Mouse (Mus musculus) frontal cortex, postnatal 36 days (tissue): ENCODE results near the gene Zcchc24.
"Not testable (repeated sequence)": the region's sequence is repeated elsewhere in the genome, so short reads cannot be mapped to it uniquely, and the experiment has no call there.

ENCODE experiments used
- DNase-seq, 2 experiments: peaks; one replicate each; pipeline ENCODE4 v3.0.0; 2022; ENCODE audit warnings: low spot score in 2 of 2

Zcchc24 gene

DNA sequence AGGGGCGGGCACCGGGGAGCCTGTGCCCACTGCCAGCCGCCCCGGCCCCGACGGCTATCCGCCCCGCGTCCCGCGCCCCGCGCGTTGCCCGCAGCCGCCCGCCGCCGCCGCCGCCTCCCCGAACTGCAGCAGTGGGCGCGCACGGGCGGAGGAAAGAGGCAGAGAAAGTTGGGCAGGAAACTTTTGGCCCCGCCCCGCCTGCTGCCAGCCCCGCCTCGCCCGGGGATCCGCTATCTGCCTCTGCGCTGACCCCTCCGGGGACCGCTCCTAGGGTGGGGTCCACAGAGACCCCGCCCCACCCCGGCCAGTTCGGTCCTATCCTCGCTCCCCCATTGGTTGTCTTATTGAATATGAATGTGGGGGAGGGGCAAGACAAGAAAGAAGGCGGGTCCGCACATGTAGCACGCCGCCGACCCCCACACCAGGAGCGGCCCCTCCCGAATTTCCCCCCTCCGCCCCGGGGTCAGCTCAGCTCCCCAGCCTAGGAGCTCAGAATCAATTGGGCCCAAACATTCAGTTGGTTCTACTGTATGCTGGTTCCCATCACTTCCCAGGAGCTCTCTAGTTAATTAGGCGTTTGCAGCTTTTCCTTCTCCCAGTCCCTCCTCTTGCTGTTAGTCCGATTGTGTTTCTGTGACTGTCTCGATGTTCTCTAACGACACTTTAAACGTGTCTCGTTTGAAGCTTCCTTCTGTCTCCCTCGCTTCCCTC is at the start of gene Zcchc24:
TSS of gene Zcchc24 (minus strand) at position 125 of the 711 bp plus-strand sequence.
- peak; percentile 70 to 75 for DNase-seq

DNA sequence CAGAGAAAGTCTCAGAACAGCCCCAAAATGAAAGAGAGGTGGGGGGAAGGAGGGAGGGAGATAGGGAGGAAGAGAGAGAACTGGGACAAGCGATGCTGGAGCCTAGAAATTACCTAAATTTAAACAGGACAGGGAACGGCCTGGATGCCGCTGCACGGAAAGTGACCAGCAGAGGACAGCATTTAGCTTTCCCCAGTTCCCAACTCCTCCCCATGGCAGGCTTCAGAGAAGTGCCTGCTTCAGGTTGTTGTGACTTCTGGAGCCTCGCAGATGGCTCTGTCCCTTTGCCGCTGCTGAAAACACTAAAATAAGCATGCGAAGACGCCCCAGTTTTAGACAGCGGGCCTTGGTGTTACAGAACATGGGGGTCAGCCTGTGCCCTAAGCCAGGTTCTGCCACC is 47.6 kb upstream of the Zcchc24 start:
- DNase-seq = peak; percentile 60 to 70

DNA sequence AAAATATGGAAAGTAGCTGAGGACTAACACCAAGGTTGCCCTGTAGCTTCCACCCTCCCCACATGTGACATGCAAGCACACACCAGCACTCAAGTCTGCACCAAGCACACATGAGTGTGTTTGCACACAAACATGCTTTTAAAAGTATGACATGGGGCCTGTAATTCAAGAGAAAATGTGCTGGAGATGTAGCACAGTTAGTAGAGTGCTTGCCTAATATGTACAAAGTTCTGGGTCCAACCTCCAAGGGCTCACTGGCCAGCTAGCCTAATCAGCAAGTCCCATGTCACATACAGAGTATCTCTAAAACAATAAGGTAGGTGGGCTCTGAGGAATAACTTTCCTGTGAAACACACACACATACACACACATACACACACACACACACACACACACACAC is 45.3 kb upstream of the Zcchc24 start:
- DNase-seq = no peak

DNA sequence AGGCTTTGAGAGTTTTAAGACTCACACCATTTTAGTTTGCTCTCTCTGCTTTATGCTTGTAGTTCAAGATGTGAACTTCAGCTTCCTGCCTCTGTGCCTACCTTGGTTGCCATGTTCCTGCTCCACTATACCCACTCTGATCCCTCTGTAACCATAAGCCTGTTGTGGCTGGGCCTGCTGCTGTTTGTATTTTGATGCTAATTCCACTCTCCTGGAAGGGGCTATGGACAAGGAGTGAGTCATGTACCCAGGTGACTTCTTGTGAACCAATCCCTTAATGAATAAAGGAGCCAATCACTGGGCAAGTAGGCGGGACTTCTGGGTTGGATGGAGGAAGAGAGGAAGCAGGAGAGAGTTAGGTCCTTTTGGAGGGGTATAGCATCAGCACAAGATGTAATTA is 42.2 kb upstream of the Zcchc24 start:
- not testable (repeated sequence) for DNase-seq

DNA sequence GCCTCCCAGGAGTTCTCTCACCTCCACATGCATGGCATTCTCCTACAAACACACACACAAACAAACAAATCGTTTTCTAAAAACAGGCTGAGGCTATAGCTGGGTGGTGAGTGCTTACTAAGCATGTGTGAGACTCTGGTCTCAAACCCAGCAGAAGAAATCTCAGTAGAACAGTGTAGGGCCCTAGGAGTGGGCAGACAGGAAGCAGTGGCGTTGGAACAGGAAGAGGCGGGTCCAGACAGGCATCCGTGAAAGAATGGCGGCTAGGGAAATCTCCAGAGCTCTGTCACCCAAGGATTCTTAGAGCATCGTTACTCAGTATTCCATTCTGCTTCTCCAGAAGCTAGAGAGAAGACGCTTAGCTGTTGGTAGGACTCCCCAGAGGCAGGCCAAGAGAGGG is 37.7 kb upstream of the Zcchc24 start:
- DNase-seq = no peak

DNA sequence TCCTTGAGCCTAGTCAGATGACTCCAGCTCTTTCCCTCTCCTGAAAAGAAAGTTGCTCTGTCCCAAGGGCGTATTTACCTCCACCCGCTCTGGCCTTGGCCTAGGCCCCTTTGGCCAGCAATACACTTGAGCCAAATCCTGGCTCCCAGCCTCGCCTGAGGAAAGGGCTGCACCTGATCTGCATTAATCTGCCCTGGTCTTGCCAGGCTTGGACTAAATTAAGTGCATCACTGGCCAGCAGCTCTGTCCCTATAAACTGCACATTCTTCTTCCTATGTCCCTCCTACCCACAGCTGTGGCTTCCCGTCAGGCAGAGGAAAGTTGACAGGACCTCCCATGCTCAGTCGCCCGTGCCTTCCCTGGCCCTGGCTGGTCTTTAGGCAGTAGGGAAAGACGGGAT is 37.0 kb upstream of the Zcchc24 start:
- DNase-seq = peak; percentile 29 to 31

DNA sequence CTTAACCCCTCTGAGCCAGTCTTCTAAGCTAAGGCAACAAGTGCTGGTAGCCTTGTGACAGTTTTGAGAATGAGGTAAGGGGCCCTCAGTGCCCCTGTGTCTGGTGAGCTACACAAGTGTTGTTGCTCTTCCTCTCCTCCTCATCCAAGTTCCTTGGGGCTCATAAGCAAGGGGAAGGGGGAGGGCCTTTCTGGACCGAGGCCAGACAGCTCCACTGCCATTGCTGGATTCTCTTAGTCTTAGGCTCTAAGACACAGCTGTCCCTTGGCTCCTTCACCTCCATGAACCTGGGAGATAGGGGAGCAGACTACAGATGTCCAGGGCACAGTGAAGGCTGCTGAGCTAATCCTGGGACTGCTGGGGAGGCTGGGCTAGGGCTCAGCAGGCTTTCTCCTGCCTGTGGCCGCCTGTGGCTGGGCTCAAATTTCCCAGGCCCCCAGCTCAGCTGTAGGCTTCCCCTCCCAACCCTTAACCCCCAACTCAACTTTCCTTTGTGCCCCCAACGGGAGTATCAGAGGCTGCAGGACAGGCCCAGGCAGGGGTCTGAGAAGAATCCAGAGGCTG is 34.5 kb upstream of the Zcchc24 start:
- DNase-seq = no peak

DNA sequence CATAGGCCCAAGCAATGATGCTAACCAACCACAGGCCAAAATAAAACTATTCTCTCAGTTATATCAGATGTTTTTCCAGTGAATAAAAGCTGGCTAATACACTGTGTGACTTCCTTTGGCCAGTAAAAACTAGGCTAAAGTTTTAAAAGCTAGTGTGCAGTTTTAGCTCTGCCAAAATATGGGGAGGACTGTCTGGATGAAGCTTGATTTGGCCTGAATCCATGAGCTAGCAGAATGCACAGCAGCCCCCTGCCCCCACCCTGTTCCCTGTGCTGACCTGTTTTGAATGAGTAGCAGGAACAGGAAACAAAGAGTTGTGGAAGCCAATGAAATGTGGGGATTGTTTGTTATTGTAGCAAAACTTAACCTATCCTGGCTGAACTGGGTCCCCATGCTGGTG is 33.7 kb upstream of the Zcchc24 start:
- DNase-seq = no peak

DNA sequence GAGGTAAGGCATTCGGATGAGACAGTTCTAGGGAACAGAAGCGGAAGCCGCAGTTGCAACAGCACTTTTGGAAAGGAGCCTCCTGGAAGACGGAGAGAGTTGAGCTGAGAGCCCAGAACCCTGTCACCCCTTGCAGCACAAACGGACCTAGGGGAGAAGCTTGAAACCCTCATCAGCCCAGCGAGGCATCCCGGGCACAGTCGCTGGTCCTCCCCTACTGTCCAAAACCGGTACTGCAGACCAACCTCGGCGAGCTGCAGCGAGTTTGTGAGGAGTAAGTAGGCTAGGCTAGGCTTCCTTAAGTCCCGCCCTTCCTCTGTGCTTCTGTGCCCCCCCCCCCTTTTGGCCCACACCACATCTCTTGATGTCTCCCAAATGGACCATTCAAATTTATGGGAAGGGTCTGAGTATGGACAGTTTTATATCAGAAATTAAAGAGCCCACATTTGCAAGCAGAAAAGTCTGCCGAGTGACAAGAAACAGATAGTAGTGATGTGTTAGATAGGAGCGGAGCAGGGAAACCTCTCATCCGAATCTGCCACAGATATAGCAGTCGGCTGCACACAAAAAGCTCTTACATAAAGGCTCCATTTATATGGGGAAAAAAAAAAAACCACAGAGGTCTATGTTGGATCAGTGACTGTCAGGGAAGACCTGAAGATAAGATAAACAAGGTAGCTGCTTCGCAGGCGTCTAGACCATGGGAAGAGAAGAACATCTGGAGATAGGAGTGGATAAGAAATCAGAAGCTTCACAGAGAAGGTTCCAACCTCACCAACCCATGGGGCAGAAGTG is 31.5 kb upstream of the Zcchc24 start:
- DNase-seq = peak; percentile 83 to 87

DNA sequence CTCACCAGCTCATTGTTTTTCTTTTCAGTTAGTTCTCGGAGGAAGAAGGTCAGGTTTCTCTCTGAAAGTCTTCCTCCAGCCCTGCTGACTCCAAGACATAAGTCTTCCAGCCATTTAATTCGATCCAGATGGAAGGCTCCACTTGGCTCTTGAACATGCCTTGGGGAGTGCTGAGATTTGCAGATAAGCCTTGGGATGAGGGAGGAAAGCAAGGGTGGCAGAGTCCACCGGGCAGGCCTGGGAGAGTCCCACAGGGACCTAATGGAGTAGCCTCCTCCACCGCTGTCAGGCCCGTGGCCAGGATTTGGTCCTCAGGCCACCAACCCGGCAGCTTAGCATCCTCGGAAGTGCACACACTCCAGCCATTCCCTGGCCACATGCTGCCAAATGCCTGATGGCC is 27.8 kb upstream of the Zcchc24 start:
- DNase-seq = no peak

DNA sequence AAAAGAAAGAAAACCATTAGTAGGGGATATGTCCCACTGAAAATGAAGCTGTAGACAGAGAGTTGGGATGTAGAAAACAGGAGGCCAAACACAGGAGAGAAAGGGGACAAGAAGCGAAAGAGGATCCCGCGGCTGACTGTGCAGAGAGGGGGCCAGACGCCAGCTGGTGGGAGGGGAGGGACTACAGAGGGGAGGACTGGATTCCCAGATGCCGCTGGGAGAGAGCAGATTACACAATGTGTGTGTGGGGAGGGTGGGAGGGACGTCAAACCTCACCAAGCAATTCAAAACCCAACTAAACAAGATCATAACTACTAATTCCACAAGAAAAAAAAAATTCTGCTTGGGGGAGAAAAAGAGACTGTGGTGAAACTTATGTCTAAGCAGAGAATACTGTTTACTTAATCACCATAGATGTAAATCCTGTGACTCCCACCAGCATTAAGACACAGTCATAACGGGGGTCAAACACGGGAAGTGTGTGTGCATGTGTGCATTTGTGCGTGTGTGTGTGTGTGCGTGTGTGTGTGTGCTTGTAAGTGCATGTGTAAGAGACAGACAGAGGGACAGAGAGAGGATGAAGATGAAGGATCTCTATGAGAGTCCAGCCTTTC is 26.8 kb upstream of the Zcchc24 start:
- DNase-seq = peak; percentile 23 to 31

DNA sequence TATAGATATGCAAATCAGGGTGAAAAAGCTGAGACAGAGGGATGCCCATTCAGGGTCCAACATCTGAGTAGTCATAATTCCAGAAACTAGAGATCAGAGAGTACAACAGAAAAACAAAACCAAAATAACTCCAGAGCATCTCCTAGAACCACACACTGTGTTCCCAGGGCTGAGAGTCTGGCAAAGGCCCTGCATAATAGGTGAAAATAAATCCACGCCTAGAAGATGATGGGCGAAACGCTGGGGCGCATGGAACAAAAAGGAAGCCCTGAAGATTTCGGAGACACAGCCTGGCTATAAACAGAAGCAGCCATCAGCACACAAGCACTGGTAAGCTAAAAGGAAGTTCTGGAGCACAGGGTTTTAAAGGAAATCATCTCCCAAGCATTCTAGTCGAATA is 26.2 kb upstream of the Zcchc24 start:
- DNase-seq = no peak

DNA sequence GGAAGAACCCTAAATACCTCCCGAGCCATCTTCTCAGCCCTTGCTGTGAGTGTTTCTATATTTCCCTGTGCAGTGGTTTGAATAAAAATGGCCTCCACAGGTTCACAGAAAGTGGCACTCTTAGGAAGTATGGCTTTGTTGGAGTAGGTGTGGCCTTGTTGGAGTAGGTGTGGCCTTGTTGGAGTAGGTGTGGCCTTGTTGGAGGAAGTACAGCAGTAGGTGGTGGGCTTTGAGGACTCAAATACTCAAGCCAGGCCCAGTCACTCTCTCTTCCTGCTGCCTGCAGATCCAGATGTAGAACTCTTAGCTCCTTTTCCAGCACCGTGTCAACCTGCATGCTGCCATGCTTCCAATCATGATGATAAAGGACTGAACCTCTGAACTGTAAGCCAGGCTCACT is 25.5 kb upstream of the Zcchc24 start:
- DNase-seq = no peak

DNA sequence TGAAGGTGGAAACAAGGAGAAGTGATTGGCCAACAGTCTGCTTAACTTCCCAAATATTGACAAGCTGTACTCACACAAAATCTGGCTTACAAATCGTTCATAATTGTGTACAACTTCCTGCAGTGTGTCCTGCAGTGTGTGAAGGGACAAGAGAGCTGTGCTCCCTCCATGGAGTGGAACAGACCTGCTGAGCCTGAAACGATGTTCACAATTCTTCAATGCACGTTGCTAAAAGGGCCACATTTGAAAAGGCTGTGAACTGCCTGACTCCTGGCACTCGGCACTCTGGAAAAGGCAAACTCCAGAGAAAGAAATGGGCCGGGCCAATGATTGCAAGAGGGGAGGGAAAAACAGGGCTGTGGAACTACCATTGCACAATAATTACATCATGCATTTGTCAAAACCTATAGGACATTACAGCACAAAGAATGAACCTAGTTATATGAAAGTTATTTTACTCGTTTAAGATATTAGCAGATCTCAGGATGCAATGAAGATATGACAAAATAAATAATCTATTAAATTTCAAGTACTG is 22.0 kb upstream of the Zcchc24 start:
- DNase-seq = no peak

DNA sequence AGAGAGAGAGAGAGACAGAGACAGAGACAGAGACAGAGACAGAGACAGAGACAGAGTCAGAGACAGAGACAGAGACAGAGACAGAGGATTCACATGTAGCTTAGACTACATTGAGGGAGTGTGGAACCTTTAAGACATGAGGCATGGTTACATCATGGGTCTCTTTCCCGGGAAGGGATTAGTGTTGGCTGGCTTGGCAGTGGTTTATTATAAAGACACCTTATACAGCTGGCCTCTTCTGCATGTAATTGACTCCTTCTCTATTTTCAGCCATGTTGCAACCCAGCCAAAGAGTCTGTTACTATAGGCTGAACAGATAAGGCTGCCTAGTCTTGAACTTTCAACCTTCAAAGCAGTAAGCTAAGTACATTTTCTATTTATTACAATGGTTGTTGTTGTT is 21.1 kb upstream of the Zcchc24 start:
- no peak for DNase-seq

DNA sequence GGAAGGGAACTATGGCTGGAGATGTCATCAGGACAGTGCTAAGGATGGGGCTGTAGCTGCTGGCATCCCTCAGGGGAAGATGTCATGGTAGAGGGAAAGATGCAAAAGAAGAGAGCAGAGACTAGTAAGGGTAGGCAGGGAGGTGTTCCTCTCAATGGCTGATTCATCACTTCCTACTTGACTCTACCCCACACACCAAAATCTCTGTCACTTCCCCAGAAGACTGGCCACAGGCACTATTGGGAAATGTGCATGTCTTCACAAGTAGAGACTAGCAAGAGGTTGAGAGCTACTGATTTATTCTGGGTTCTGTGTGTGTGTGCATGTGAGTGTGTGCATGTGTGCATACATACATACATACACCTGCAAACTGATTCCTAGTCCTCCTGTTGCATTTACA is 20.4 kb upstream of the Zcchc24 start:
- DNase-seq = no peak

DNA sequence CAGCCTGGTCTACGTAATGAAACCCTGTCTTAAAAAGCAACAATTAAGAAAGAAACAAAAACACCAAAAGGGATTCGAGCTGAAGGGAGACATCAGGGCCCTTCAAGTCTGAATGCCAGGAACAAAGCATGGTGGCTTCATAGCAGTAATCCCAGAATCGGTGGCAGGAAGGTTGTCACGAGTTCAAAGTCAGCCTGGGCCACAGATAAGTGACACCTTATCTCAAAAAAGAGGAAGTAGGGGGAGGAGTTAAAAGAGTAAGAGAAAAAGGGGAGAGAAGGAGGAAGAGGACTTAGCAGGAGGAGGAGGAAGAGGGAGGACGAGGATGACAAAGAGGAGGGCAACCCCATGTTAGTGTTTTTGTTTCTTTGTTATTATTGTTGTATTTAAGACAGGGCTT is 19.4 kb upstream of the Zcchc24 start:
- no peak for DNase-seq

DNA sequence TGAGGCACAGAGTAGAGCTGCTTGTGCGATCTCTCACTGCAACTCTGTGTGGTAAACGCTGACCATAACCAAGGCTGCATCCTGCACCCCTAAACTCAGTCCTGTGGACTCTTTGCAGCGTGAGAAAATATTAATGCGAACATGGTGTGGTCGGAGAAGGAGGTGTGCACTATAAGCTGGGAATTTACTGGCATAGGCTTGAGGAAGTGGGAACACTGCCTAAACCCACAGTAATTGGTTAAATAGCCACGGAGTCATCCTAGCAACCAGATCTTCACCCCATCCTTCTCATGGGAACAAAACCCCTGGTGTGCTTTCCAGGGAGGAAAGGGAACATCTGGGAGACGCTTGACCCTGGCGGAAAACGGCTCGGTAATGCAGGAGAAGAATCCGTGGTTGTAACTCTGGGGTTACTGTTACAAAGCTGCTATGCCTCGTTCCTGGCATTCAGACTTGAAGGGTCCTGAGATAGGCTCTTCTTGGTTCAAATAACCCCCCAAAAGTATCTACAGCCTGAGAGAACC is 18.6 kb upstream of the Zcchc24 start:
- no peak for DNase-seq

DNA sequence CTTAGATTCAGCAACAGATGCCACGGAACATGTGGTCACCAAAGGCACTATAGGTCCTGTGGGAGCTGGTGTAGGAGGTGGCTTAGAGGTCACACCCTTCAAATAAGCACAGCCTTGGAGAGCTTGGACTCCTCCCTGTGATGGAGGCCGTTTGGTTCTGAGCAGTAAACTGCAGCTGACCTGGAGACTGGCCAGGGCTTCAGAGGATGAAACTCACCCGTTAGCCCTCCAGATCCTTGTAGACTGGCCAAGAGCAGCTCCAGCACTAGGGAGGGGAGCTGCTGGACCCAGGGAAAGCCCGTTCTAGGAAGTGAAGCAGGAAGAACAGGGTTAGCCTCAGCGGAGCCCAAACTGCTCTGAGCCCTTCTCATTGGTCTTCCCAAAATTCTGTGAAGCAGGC is 18.1 kb upstream of the Zcchc24 start:
- DNase-seq = no peak

DNA sequence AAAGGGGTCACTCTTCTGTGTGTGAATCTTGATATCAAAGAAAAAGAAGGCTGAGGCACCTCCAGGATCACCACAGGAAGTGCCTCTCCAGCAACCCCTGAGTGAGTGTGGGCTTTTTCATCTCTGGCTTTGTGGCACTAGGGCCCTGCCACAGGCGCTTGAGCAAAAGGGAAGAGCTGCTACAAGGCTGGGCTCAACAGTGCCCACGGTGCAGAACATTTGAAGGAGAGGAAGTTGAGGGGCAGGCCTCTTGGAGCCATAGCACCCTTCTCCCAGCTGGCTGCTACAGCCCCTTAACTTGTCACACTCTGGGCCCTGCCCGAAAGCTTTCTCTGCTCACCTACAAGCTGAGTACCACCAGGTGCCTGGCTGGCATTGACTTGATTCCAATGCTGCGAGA is 16.4 kb upstream of the Zcchc24 start:
- no peak for DNase-seq

DNA sequence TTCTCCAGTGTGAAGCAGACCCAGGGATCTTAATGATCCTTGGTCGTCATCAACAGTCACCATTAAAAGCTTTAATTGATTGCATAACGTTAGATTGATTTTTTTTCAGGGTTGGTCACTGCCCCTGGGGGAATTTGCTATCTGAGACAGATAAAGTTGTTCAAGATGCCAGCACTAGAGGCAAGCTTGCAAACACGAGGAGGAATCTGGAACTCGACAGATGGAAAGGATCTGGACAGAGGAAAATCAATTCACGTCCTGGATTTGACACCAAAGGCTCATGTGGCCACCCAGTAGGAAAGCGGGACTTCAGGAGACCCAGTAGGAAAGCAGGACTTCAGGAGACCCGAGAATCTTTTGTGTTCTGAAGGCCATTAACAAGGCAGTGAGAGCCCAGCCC is 14.4 kb upstream of the Zcchc24 start:
- no peak for DNase-seq

DNA sequence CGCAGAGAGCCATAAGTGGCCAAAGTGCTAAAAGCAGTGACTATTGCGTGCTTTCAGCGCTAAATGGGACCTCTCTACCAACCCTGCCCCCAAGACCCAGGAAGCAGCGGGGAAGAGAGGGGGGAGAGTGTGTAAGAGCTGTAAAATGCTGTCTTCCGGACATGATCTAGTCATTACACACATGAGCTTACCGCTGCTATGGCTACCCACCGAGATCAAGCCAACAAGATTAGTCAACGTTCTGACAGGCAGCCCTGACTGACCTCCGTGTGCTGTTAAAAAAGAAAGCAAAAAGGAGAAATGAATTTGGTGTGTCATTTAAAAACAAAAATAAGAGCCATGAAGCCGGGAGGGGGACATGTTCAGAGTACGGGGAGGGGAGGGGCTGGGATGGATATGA is 11.8 kb upstream of the Zcchc24 start:
- no peak for DNase-seq
